Mouse (Mus musculus) stomach, embryonic 16.5 days (tissue): ENCODE measurements around the gene March9. TPM values are rescaled to one million over a fixed set of nuclear protein-coding genes. Genes with fewer than 3 reads are reported as not detected.

Experiments used
- ATAC-seq: fragments of 200-750 bp; cut with Nextera tagmentation; 2 replicates; pipeline ENCODE4 v1.8.0; 2017; ENCODE audit warnings: moderate number of reproducible peaks, moderate TSS enrichment; ENCODE audit not compliant: insufficient read depth, low FRiP score
- H3K27ac ChIP-seq: fragments of 300-500 bp; sonication (generic); 2 replicates; pipeline ENCODE4 v1.5.1; 2014; ENCODE audit warnings: low read length
- H3K27me3 ChIP-seq: fragments of 300-500 bp; sonication (generic); 2 replicates; pipeline ENCODE4 v1.6.1; 2014; ENCODE audit warnings: low read length, control low read depth, mixed read lengths; ENCODE audit not compliant: control insufficient read depth, insufficient read depth
- H3K36me3 ChIP-seq: fragments of 300-500 bp; sonication (generic); 2 replicates; pipeline ENCODE4 v1.6.1; 2014; ENCODE audit warnings: low read length; ENCODE audit not compliant: control insufficient read depth, insufficient read depth
- H3K4me1 ChIP-seq: fragments of 300-500 bp; sonication (generic); 2 replicates; pipeline ENCODE4 v1.6.1; 2014; ENCODE audit warnings: low read length, control low read depth, mixed read lengths; ENCODE audit not compliant: control insufficient read depth, insufficient read depth
- H3K4me2 ChIP-seq: fragments of 300-500 bp; sonication (generic); 2 replicates; pipeline ENCODE4 v1.6.1; 2014; ENCODE audit warnings: low read depth, low read length, mixed read lengths
- H3K4me3 ChIP-seq: fragments of 300-500 bp; sonication (generic); replicated peaks from 2 replicates; pipeline ENCODE4 v1.5.1; 2014; ENCODE audit warnings: mild to moderate bottlenecking, low read length
- H3K9ac ChIP-seq: fragments of 300-500 bp; sonication (generic); 2 replicates; pipeline ENCODE4 v1.6.1; 2014; ENCODE audit warnings: low read length
- H3K9me3 ChIP-seq: fragments of 300-500 bp; sonication (generic); replicated peaks from 2 replicates; pipeline ENCODE4 v1.6.1; 2016; ENCODE audit warnings: low read length, control low read depth; ENCODE audit not compliant: control insufficient read depth
- WGBS: fragments of 180-500 bp; shearing (Covaris S2); extraction: QIAGEN DNeasy Blood & Tissue Kit; methylation state at CpG from one replicate; pipeline ENCODE4 v1.1.7; 2014; 5-methylcytosine and 5-hydroxymethylcytosine counted together
- polyA plus RNA-seq: library from polyadenylated mRNA; unstranded; fragments of >200 nt; fragmentation: Nextera tagmentation; extraction: Ambion mirVana; gene quantifications from 2 replicates; pipeline ENCODE4 v1.2.1, GENCODE M21; 2015

Gene March9
- polyA plus RNA-seq, 1 experiment from 2014 or later: 0.72 TPM

- H3K9ac ChIP-seq: peak overlapping the region; percentile 89
- peaks cover 15% of the 10 kb centered on the region for H3K4me1 ChIP-seq
- no peak for ATAC-seq
- H3K36me3 ChIP-seq: peaks cover 5% of the 10 kb centered on the region; the same call in 1 of the 2 replicates
- peak overlapping the region; percentile 75 for H3K4me3 ChIP-seq
- H3K4me2 ChIP-seq: peak overlapping the region; percentile 96
- peak overlapping the region; percentile 60 for H3K27ac ChIP-seq
- no peaks in the 10 kb centered on the region for H3K9me3 ChIP-seq
- no peaks in the 10 kb centered on the region for H3K27me3 ChIP-seq
- WGBS: under 1% methylated on average over 80 of the region's 92 CpGs
Measured at GRCm38 (mm10) chr10:127059174-127059967, 613 bp downstream of the March9 start.

- peak overlapping the region; percentile 96 for H3K4me2 ChIP-seq
- peak overlapping the region; percentile 89 for H3K9ac ChIP-seq
- WGBS: 6% methylated on average over 8 of the region's 8 CpGs
- H3K36me3 ChIP-seq: peaks cover 5% of the 10 kb centered on the region; the same call in 1 of the 2 replicates
- peaks cover 15% of the 10 kb centered on the region for H3K4me1 ChIP-seq
- no peak overlapping the region for H3K27ac ChIP-seq
- H3K27me3 ChIP-seq: no peaks in the 10 kb centered on the region
- no peak for ATAC-seq
- H3K9me3 ChIP-seq: no peaks in the 10 kb centered on the region
- H3K4me3 ChIP-seq: peak overlapping the region; percentile 75
Measured at GRCm38 (mm10) chr10:127058708-127059107, 1.3 kb downstream of the March9 start.

- Histone ChIP-seq H3K4me3 (peak overlapping the region; percentile 75; the same call in 1 of the 2 replicates), H3K9ac (peak overlapping the region; percentile 89; the same call in 1 of the 2 replicates), H3K4me2 (peak overlapping the region; percentile 96), H3K27ac (no peak overlapping the region), H3K9me3 (no peaks in the 10 kb centered on the region), H3K27me3 (no peaks in the 10 kb centered on the region), H3K36me3 (peaks cover 5% of the 10 kb centered on the region; the same call in 1 of the 2 replicates), H3K4me1 (peaks cover 15% of the 10 kb centered on the region)
- 2% methylated on average over 9 of the region's 9 CpGs for WGBS
- ATAC-seq: no peak
Measured at GRCm38 (mm10) chr10:127058161-127058560, 1.8 kb downstream of the March9 start.

- H3K4me2 ChIP-seq: no peak overlapping the region
- H3K9me3 ChIP-seq: no peaks in the 10 kb centered on the region
- H3K9ac ChIP-seq: no peak overlapping the region
- peaks cover 5% of the 10 kb centered on the region; the same call in 1 of the 2 replicates for H3K27me3 ChIP-seq
- ATAC-seq: no peak
- no peak overlapping the region for H3K27ac ChIP-seq
- peaks cover 15% of the 10 kb centered on the region for H3K4me1 ChIP-seq
- H3K36me3 ChIP-seq: peaks cover 5% of the 10 kb centered on the region; the same call in 1 of the 2 replicates
- no peak overlapping the region for H3K4me3 ChIP-seq
- WGBS: 80% methylated on average over 20 of the region's 20 CpGs
Measured at GRCm38 (mm10) chr10:127056490-127056889, 3.5 kb downstream of the March9 start.

- no peak for ATAC-seq
- Histone ChIP-seq H3K27ac (no peak overlapping the region), H3K36me3 (peaks cover 5% of the 10 kb centered on the region; the same call in 1 of the 2 replicates), H3K4me1 (peaks cover 13% of the 10 kb centered on the region), H3K9ac (no peak overlapping the region), H3K4me2 (no peak overlapping the region), H3K4me3 (no peak overlapping the region), H3K27me3 (peaks cover 16% of the 10 kb centered on the region), H3K9me3 (no peaks in the 10 kb centered on the region)
- WGBS: 80% methylated on average over 8 of the region's 8 CpGs
Measured at GRCm38 (mm10) chr10:127055406-127055805, 4.6 kb downstream of the March9 start.

- peaks cover 5% of the 10 kb centered on the region; the same call in 1 of the 2 replicates for H3K36me3 ChIP-seq
- no peak overlapping the region for H3K4me2 ChIP-seq
- H3K27me3 ChIP-seq: peaks cover 24% of the 10 kb centered on the region
- H3K4me3 ChIP-seq: no peak overlapping the region
- WGBS: 65% methylated on average over 4 of the region's 4 CpGs
- no peak overlapping the region for H3K27ac ChIP-seq
- peaks cover 14% of the 10 kb centered on the region for H3K4me1 ChIP-seq
- ATAC-seq: no peak
- H3K9me3 ChIP-seq: no peaks in the 10 kb centered on the region
- H3K9ac ChIP-seq: no peak overlapping the region
Measured at GRCm38 (mm10) chr10:127054646-127055045, 5.3 kb downstream of the March9 start.

GRCm38 (mm10) chr10:127050119-127050474, 9.9 kb downstream of the March9 start:
- H3K27ac ChIP-seq: no peak overlapping the region
- H3K4me1 ChIP-seq: peaks cover 11% of the 10 kb centered on the region
- peak overlapping the region; percentile 51 for H3K4me2 ChIP-seq
- 17% methylated on average over 10 of the region's 10 CpGs for WGBS
- no peak overlapping the region for H3K9ac ChIP-seq
- no peaks in the 10 kb centered on the region for H3K36me3 ChIP-seq
- ATAC-seq: no peak
- H3K27me3 ChIP-seq: peaks cover 45% of the 10 kb centered on the region
- H3K4me3 ChIP-seq: 0 out of 2 replicates have a peak overlapping the region, but pooled peaks have one; percentile 31
- no peaks in the 10 kb centered on the region for H3K9me3 ChIP-seq

- Histone ChIP-seq H3K27me3 (peaks cover 45% of the 10 kb centered on the region), H3K4me3 (peak overlapping the region; percentile 31), H3K9me3 (no peaks in the 10 kb centered on the region), H3K36me3 (0 out of 2 replicates have a peak, but pooled peaks cover 2% of the 10 kb centered on the region), H3K9ac (peak overlapping the region; percentile 43), H3K27ac (no peak overlapping the region), H3K4me2 (peak overlapping the region; percentile 51), H3K4me1 (peaks cover 11% of the 10 kb centered on the region)
- ATAC-seq: peak; percentile 51; the same call in 1 of the 2 replicates
- 3% methylated on average over 29 of the region's 29 CpGs for WGBS
Measured at GRCm38 (mm10) chr10:127049395-127050118, 10.4 kb downstream of the March9 start.
